Mouse (Mus musculus) ZHBTc4 (cell line): ENCODE measurements at regions not wholly inside any gene's neighbourhood (a gene's known extent, or its start where the extent isn't known, plus 50 kb on each side); places are given as distances from the start of the nearest gene placed in this dataset.

Source experiments
- DNase-seq: peaks from one replicate; pipeline ENCODE4 v3.0.0-alpha.2; 2011; ENCODE audit warnings: low read depth, low spot score

- DNase-seq: no peak
These were observed 254.0 kb downstream of the Tle4 start for GRCm38 (mm10) chr19:14343890-14344289.

GRCm38 (mm10) chr19:14344467-14344866 lies 253.4 kb downstream of the Tle4 start:
- no peak for DNase-seq

- no peak for DNase-seq
These were observed 250.8 kb downstream of the Tle4 start for GRCm38 (mm10) chr19:14347026-14347425.

- no peak for DNase-seq
These were observed 250.4 kb downstream of the Tle4 start for GRCm38 (mm10) chr19:14347429-14347828.

GRCm38 (mm10) chr19:14349753-14350152 lies 248.1 kb downstream of the Tle4 start:
- no peak for DNase-seq

GRCm38 (mm10) chr19:14351728-14352340 lies 246.0 kb downstream of the Tle4 start:
- DNase-seq: no peak

GRCm38 (mm10) chr19:14352551-14352950 lies 245.3 kb downstream of the Tle4 start:
- no peak for DNase-seq

- DNase-seq: no peak
These were observed 244.7 kb downstream of the Tle4 start for GRCm38 (mm10) chr19:14353151-14353550.

GRCm38 (mm10) chr19:14355128-14355527 lies 242.7 kb downstream of the Tle4 start:
- no peak for DNase-seq

- no peak for DNase-seq
These were observed 241.9 kb downstream of the Tle4 start for GRCm38 (mm10) chr19:14355946-14356345.

- DNase-seq: no peak
These were observed 237.2 kb downstream of the Tle4 start for GRCm38 (mm10) chr19:14360611-14361010.

- DNase-seq: peak; percentile 2
These were observed 228.7 kb downstream of the Tle4 start for GRCm38 (mm10) chr19:14369098-14369604.

- DNase-seq: no peak
These were observed 226.5 kb downstream of the Tle4 start for GRCm38 (mm10) chr19:14371360-14371759.

GRCm38 (mm10) chr19:14373996-14374395 lies 223.9 kb downstream of the Tle4 start:
- DNase-seq: no peak

- DNase-seq: no peak
These were observed 217.0 kb downstream of the Tle4 start for GRCm38 (mm10) chr19:14380898-14381297.

GRCm38 (mm10) chr19:14387796-14388195 lies 210.1 kb downstream of the Tle4 start:
- DNase-seq: no peak

GRCm38 (mm10) chr19:14388539-14388938 lies 209.3 kb downstream of the Tle4 start:
- peak; percentile 34 for DNase-seq

- DNase-seq: no peak
These were observed 207.7 kb downstream of the Tle4 start for GRCm38 (mm10) chr19:14389881-14390837.

GRCm38 (mm10) chr19:14390914-14391313 lies 206.9 kb downstream of the Tle4 start:
- DNase-seq: no peak
